Mouse (Mus musculus): ENCODE measurements around the gene Sh3yl1. TPM values are rescaled to one million over a fixed set of nuclear protein-coding genes. Genes with fewer than 3 reads are reported as not detected.

Sh3yl1 gene
- total RNA-seq, 2 experiments from 2014 or later: 11.3 to 11.8 TPM

- Histone ChIP-seq H3K27ac (no peak overlapping the region), H3K4me3 (no peak overlapping the region)
- TF ChIP-seq CTCF (IDR thresholded peaks at IDR 0.05): no peak
- no peak for DNase-seq (ENCODE audit: extremely low spot score in 1 of 2, low spot score in 2 of 2)
- intact Hi-C loops (cut with DNase I): loop anchor here (10.0 kb wide), 1 partner anchor 959 kb away; no protein-coding TSS in a partner anchor
These were observed 92.3 kb downstream of the Sh3yl1 start for GRCm38 (mm10) chr12:31003795-31004194.

DNA sequence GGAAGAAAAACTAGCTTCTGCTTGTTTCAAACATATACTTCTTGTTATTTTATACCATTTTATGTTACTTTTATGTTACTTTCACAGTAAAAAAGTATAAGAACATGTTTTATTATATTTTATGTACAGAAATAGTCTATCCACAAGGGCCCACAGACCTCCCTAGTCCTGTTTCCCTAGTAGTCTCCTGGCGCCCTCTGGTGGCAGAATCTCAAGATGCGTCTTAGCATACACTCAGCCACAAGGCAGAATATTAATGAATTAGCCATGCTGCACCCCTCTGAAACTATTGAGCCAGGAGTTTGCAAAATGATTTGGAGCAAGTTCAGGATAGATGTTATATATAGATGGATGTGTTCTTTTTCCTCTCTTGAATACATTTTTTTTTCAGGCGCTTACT is 93.5 kb downstream of the Sh3yl1 start:
- Histone ChIP-seq H3K27ac (no peak overlapping the region), H3K4me3 (no peak overlapping the region)
- intact Hi-C loops (cut with DNase I): loop anchor here (1.0 to 10.0 kb wide), 2 partner anchors 408 to 960 kb away; no protein-coding TSS in a partner anchor
- DNase-seq (ENCODE audit: extremely low spot score in 1 of 2, low spot score in 2 of 2): peak; percentile 64 to 67
- peak; percentile 83 for TF ChIP-seq CTCF (IDR thresholded peaks at IDR 0.05)

DNA sequence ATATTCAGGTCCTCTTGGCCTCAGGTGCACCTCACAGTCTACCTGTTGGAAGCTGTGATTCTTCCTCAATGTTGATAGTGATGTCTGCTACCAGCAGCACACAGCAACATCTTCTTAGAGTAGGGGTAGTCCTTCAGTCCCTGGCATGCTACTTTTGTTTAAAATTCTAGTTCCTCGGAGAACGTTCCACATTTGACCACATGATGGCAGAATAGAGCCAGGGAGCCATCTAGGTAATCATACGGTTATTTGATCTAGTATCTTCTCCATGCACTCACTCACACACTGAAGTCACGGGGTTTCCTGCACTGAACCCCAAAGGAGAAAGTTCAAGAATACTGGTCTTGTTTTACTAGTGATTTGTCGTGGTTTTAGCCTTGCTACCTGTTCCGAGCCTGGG is 96.7 kb downstream of the Sh3yl1 start:
- no peak overlapping the region for H3K4me3 ChIP-seq
- peak in 1 of 2 experiments; percentile 17 for DNase-seq (ENCODE audit: extremely low spot score in 1 of 2, low spot score in 2 of 2)
- intact Hi-C loops (cut with DNase I): loop anchor here (10.0 kb wide), 1 partner anchor 963 kb away; no protein-coding TSS in a partner anchor
- TF ChIP-seq CTCF (IDR thresholded peaks at IDR 0.05): peak; percentile 58
- no peak overlapping the region for H3K27ac ChIP-seq

Other genes with a start within 250 kb of the Sh3yl1 start
- gene Alkal2, start 27.3 kb upstream of the Sh3yl1 start, total RNA-seq (2021): 1 to 10 TPM; 2.4 to 4.2 TPM
- 10 to 100 TPM; 50.2 to 54.3 TPM for gene Acp1, start 79 bp upstream of the Sh3yl1 start, total RNA-seq (2021)
- not detected for gene Fam110c, start 162.2 kb downstream of the Sh3yl1 start, total RNA-seq (2021)

Measured in left cerebral cortex, adult 2 months (tissue).